Mouse (Mus musculus): ENCODE results near the gene Ubr2.

DNA sequence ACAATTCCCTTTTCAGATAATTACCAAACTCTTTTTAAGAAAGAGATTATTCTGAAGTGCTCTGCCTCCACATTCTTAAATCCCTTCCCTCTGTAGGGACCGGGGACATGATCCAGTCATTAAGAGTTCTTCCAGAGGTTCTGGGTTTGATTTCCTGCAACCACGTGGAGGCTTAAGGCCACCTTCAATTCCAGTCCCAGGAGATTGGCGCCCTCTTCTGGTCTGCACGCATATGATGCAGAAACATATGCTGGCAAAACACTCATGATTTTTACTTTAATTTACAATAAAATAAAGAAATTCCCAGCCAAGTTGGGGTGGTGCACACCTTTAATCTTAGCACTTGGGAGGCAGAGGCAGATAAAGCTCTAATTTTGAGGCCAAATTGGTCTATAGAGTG lies 23.3 kb upstream of the Ubr2 start:
- TF ChIP-seq CTCF (IDR thresholded peaks at IDR 0.05; ENCODE audit: insufficient read depth, low read length) (peak; percentile 84), POLR2A (IDR thresholded peaks at IDR 0.05; ENCODE audit: borderline replicate concordance, extremely low read depth, low read depth, low read length) (no peak)
